Mouse (Mus musculus): Measurements from ENCODE around the gene Ccdc87. TPM values are rescaled to one million over a fixed set of nuclear protein-coding genes. Genes with fewer than 3 reads are reported as not detected.
A peak's percentile ranks its signal among the peaks of the same experiment; 100 is the strongest.

The Ccdc87 gene
- total and polyA plus RNA-seq, 3 experiments, result not detected

DNA sequence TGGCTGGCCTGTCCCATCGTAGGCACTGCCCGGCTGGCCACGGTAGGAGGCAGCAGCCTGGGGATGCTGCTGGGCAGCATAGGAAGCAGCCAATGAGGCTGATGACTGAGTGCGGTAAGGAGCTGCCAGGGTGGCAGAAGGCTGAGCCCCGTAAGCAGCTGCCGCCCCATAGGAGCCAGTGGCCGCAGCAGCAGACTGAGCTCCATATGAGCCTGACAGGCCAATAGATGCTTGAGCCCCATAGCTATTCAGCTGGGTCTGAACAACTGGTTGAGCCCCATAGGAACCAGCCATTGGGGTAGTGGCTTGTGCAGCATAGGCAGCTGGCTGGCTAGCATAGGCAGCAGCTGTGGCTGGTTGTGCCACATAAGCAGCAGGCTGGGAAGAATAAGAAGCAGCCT is 36.5 kb upstream of the Ccdc87 start:
- peaks cover 2 to 31% of the 10 kb centered on the region in 2 experiments; a peak in 3 of 4 replicates for H3K4me1 ChIP-seq (ENCODE audit: control insufficient read depth in 1 of 2, insufficient read depth in 2 of 2)
- no peak overlapping the region for H3K4me3 ChIP-seq (replicated peaks in 1 of 3; ENCODE audit: low read depth in 2 of 3, low read length in 2 of 3, poor library complexity in 1 of 3)
- H3K27me3 ChIP-seq (replicated peaks), result no peaks in the 10 kb centered on the region
- H3K27ac ChIP-seq (ENCODE audit: insufficient read depth, low read depth), result no peak overlapping the region
- DNase-seq (ENCODE audit: extremely low read depth), result no peak
- peaks cover 43 to 86% of the 10 kb centered on the region in 2 experiments for H3K36me3 ChIP-seq (replicated peaks in 1 of 2; ENCODE audit: control insufficient read depth in 1 of 2, insufficient read depth in 1 of 2, low read length in 1 of 2)
- in situ Hi-C loops (cut with MboI; ENCODE audit: low pct_ligation_motif_present, low pct_unique_long_range_greater_than_20kb, low sequenced_read_pairs) (no loop called here), dilution Hi-C loops (cut with MboI; ENCODE audit: extremely low pct_ligation_motif_present, extremely low pct_unique_long_range_greater_than_20kb, low sequenced_read_pairs) (no loop called here)
- no peaks in the 10 kb centered on the region for H3K9me3 ChIP-seq (replicated peaks; ENCODE audit: low read length)
- no peak overlapping the region for H3K4me2 ChIP-seq (ENCODE audit: insufficient read depth, low read depth, poor library complexity, severe bottlenecking)
- no peak for TF ChIP-seq POLR2AphosphoS2 (IDR thresholded peaks at IDR 0.05; ENCODE audit: low read depth, low read length)
- no peak for TF ChIP-seq MXI1 (IDR thresholded peaks at IDR 0.05; ENCODE audit: low read depth, low read length)
- no peak for TF ChIP-seq POLR2A (IDR thresholded peaks at IDR 0.05; ENCODE audit: low read depth, low read length)
- H3K9ac ChIP-seq (ENCODE audit: insufficient read depth, low read depth), result no peak overlapping the region
- H3K79me2 ChIP-seq (replicated peaks; ENCODE audit: control insufficient read depth, extremely low read depth, insufficient read depth, poor library complexity, severe bottlenecking), result peaks cover 99% of the 10 kb centered on the region

DNA sequence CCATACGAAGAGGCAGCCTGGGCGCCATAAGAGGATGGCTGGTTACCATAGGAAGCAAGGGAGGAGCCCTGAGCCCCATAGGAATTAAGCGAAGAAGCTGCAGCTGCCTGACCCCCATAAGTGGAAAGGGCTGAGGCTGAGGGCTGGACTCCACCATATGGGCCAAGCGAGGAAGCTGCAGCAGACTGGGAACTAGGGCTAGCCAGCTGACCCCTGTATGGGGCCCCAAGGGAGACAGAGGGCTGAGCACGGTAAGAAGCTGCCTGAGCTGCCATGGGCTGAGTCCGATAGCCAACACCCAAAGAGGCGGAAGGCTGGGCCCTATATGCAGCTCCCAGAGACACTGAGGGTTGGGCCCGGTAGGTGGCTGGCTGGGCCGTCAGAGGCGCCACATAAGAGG is 35.9 kb upstream of the Ccdc87 start:
- TF ChIP-seq KAT2A (IDR thresholded peaks at IDR 0.05; ENCODE audit: insufficient replicate concordance, low read length) (no peak), RCOR1 (conservative IDR thresholded peaks at IDR 0.05; ENCODE audit: low read depth, low read length) (no peak), MYC (IDR thresholded peaks at IDR 0.05; ENCODE audit: low read depth, low read length) (no peak), MEF2A (IDR thresholded peaks at IDR 0.05; ENCODE audit: borderline replicate concordance, low read depth, low read length) (no peak), E2F4 (IDR thresholded peaks at IDR 0.05; ENCODE audit: insufficient replicate concordance, low read depth, low read length) (no peak), POLR2AphosphoS2 (IDR thresholded peaks at IDR 0.05; ENCODE audit: low read depth, low read length) (no peak), SMC3 (IDR thresholded peaks at IDR 0.05; ENCODE audit: low read depth, low read length) (no peak), CTCF (conservative IDR thresholded peaks at IDR 0.05 in 1 of 2, IDR thresholded peaks at IDR 0.05 in 1 of 2; ENCODE audit: low read depth in 2 of 2, low read length in 2 of 2) (no peak)
- Histone ChIP-seq H3K4me3 (replicated peaks in 1 of 3; ENCODE audit: low read depth in 2 of 3, low read length in 2 of 3, poor library complexity in 1 of 3) (no peak overlapping the region), H3K9ac (ENCODE audit: insufficient read depth, low read depth) (no peak overlapping the region), H3K36me3 (replicated peaks in 1 of 2; ENCODE audit: control insufficient read depth in 1 of 2, insufficient read depth in 1 of 2, low read length in 1 of 2) (peaks cover 43 to 89% of the 10 kb centered on the region in 2 experiments), H3K79me2 (replicated peaks; ENCODE audit: control insufficient read depth, extremely low read depth, insufficient read depth, poor library complexity, severe bottlenecking) (peaks cover 100% of the 10 kb centered on the region), H3K9me3 (replicated peaks; ENCODE audit: low read length) (no peaks in the 10 kb centered on the region), H3K27ac (ENCODE audit: insufficient read depth, low read depth) (no peak overlapping the region), H3K4me1 (ENCODE audit: control insufficient read depth in 1 of 2, insufficient read depth in 2 of 2) (peaks cover 6 to 37% of the 10 kb centered on the region in 2 experiments), H3K4me2 (ENCODE audit: insufficient read depth, low read depth, poor library complexity, severe bottlenecking) (no peak overlapping the region), H3K27me3 (replicated peaks) (no peaks in the 10 kb centered on the region)
- no peak for DNase-seq (ENCODE audit: extremely low read depth)
- in situ Hi-C loops (cut with MboI; ENCODE audit: low pct_ligation_motif_present, low pct_unique_long_range_greater_than_20kb, low sequenced_read_pairs), result no loop called here
- dilution Hi-C loops (cut with MboI; ENCODE audit: extremely low pct_ligation_motif_present, extremely low pct_unique_long_range_greater_than_20kb, low sequenced_read_pairs), result no loop called here

DNA sequence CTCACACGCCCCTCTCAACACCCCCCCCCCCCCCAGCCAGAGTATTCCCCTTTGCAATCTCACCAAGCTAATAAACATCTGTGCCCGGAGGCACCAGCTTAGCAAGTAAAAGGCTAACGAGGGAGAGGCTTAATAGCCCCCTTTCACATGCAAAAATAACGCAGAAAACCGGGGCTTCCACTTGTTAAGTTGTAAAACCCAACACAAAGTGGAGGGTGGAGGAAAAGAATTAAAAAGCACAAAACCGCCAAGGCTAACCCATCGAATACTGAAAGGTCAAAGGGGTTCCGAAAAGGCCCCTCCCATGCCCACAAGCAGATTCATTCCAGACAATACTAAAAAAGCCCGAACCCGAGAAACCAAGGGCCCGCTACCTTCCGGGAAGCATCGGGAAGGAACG is 28.9 kb upstream of the Ccdc87 start:
- Histone ChIP-seq H3K4me1 (ENCODE audit: control insufficient read depth in 1 of 2, insufficient read depth in 2 of 2) (peaks cover 4 to 32% of the 10 kb centered on the region in 2 experiments; a peak in 3 of 4 replicates), H3K27ac (ENCODE audit: insufficient read depth, low read depth) (no peak overlapping the region)
- in situ Hi-C loops (cut with MboI; ENCODE audit: low pct_ligation_motif_present, low pct_unique_long_range_greater_than_20kb, low sequenced_read_pairs), result no loop called here

More for the DNA sequence above, 28.9 kb upstream of the Ccdc87 start:
- Histone ChIP-seq H3K27me3 (replicated peaks) (no peaks in the 10 kb centered on the region), H3K36me3 (replicated peaks in 1 of 2; ENCODE audit: control insufficient read depth in 1 of 2, insufficient read depth in 1 of 2, low read length in 1 of 2) (peaks cover 0 to 21% of the 10 kb centered on the region in 2 experiments), H3K9ac (ENCODE audit: insufficient read depth, low read depth) (peak overlapping the region; percentile 64), H3K4me2 (ENCODE audit: insufficient read depth, low read depth, poor library complexity, severe bottlenecking) (peak overlapping the region; percentile 92), H3K4me3 (replicated peaks in 1 of 3; ENCODE audit: low read depth in 2 of 3, low read length in 2 of 3, poor library complexity in 1 of 3) (peak overlapping the region; percentile 74 to 88 (median 88)), H3K79me2 (replicated peaks; ENCODE audit: control insufficient read depth, extremely low read depth, insufficient read depth, poor library complexity, severe bottlenecking) (peaks cover 60% of the 10 kb centered on the region), H3K9me3 (replicated peaks; ENCODE audit: low read length) (peaks cover 4% of the 10 kb centered on the region)
- no peak for DNase-seq (ENCODE audit: extremely low read depth)
- dilution Hi-C loops (cut with MboI; ENCODE audit: extremely low pct_ligation_motif_present, extremely low pct_unique_long_range_greater_than_20kb, low sequenced_read_pairs), result no loop called here
- TF ChIP-seq MXI1 (IDR thresholded peaks at IDR 0.05; ENCODE audit: low read depth, low read length) (no peak), PAX5 (IDR thresholded peaks at IDR 0.05; ENCODE audit: low read length) (no peak), JUND (conservative IDR thresholded peaks at IDR 0.05; ENCODE audit: low read depth, low read length) (no peak), ETS1 (conservative IDR thresholded peaks at IDR 0.05; ENCODE audit: low read depth, low read length) (no peak)

Measured in CH12.LX (cell line).